Mouse (Mus musculus): Measurements from ENCODE around the gene Lilr4b.
A peak's percentile ranks its signal among the peaks of the same experiment; 100 is the strongest.
"Not testable (repeated sequence)": the region's sequence is repeated elsewhere in the genome, so short reads cannot be mapped to it uniquely, and the experiment has no call there.

Lilr4b gene

DNA sequence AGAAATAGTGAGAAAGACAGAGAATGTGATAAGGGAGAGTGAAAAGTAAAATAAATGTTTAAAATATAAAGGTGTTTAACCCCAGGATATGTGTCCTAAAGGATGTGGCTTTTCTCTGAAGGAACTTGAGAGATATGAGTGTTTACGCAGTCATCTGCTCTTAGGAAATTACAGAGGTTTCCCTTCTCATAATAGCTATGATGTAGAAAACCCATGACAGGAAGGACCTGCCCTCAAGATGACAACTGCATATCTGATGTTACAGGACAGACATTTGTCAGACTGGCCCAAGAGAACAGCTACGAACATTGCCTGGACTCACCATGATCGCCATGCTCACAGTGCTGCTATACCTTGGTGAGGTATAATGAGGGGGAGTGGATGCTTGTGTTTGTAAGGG, at the start of gene Lilr4b, which contains the start of gene Gm49339:
Gene Lilr4b, plus strand, starts transcription at position 236 of the 400 bp plus-strand sequence.
Gene Gm49339, plus strand, starts transcription at position 216 of the 400 bp plus-strand sequence.
- DNase-seq, result not testable (repeated sequence)

DNA sequence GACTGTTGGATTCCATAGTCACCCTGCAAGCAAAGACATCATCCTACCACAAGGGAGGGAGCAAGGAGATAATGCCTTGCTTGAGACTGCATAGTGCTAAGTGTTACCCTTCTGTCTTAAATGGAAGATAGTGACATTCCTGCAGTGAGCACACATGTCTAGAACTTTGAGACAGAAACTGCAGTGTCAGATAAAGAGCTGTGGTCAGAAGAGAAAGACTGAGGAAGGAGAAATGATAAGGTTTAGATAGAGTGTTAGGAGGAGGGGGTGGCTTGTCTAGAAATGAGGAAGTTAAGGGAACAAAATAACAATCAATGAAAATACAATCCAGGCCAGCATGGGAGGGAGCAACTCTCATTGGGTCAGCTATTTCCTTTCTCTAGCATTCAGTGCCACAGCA, 47.5 kb upstream of the Lilr4b start:
- no peak for DNase-seq

DNA sequence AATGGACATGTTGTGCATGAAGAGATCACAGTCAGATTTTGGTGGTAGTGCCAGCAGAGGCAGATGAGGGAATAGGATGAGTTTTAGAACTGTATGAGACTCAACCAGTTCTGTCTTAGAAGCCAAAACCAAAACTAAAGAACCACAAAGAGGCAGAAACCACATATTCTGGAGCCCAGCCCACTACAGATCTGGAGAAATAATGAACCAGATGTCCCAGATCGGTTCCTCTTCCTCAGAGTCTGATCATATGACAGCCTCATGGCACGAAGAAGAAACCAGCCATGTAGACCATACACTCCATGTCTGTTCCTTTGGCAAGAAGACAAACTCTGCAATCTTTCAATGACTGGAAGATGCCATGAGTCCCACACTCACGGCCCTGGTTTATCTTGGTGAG, 44.7 kb upstream of the Lilr4b start:
- no peak for DNase-seq

DNA sequence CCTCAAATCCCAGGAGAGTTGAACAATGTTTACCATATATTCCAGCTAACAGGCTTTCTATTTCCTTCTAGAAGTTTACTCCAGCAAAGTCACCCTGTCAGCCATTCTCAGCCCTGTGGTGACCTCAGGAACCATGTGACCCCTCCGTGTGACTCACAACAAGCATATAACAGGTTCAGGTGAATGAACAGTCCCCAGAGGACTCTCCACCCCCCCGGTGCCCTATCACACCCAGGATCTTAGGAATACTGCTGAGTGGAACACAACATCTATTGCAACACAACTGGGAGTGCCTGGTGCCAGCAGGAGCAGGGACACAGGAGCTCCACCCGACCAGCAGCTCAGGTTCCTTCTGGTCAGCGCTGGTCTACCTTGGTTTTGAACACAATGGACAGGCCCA, 28.8 kb upstream of the Lilr4b start:
- no peak for DNase-seq

DNA sequence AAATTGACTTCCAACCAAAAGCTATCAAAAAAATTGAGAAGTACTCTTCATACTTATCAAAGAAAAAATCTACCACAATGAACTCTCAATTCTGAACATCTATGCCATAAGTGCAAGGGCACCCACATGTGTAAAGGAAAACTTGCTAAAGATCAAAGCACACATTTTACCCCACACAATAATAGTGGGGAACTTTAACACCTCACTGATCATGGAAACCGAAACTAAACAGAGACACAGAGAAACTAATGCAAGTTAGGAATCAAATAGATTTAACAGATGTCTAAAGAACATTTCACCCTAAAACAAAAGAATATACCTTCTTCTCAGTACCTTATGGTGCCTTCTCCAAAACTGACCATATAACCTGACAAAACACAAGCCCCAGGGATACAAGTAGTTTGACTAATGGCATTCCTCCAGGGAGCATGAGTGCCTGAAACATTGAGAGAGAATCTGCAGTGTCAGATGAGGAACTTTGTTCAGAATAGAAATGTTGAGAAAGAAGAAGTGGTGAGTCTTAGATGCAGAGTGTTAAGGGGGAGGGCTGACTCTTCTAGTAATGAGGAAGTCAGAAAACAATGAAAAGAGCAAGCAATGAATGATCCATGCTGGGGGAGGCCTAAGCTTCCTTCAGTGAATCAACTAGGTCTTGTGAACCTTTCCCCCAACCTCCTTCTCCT, 26.7 kb upstream of the Lilr4b start:
- DNase-seq, result peak; percentile 49

DNA sequence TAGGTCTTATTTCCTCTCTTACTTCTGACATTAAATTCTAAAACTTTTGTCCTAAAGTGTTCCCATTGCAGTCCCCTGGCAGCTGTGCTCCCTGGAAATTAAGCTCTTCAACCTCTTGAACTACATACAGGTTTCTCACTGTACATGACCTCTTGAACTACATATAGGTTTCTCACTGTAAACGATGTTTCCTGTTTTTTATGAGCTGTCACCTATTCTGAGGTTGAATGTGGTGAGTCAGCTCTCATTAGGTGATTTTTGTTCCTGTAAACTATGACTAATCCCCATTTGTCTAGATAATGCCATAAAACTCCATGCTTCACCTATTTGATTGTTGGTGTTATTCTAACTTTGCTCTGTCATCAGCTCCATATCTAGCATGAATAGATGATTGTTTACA, 26.1 kb upstream of the Lilr4b start:
- no peak for DNase-seq

DNA sequence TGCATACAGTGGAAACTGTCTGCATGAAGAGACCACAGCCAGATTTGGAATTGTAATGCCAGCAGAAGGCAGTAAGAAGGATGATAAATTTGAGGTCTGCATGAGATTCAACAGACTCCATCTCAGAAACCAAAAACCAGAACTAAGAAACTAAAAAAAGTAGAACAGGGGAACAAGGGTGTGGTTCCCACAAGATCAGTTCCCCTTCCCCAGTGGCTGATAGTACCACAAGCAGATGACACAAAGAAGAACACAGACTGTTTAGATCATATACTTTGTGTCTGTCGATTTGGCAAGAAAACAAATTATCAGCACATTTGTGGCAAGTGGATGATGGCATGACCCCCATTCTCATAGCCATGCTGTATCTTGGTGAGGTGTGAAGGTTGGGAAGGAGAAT, 24.7 kb upstream of the Lilr4b start:
- peak; percentile 37 for DNase-seq

DNA sequence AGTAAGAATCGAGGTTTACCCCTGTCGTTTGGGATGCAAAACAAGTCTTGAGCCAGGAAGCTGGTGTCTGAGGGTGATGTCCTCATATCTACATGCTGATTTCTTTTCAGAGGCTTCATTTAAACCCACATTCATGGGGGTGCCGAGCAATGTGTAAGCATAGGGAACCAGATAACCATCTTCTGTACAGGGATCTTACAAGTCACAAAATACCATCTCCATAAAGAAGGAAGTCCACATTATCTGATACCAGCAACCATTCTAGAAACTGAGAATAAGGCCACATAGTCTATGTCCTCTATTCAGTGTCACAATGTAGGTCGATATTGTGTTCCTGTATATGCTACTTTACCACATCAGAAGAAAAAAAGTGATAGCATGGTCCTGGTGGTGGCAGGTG, 24.1 kb upstream of the Lilr4b start:
- no peak for DNase-seq

DNA sequence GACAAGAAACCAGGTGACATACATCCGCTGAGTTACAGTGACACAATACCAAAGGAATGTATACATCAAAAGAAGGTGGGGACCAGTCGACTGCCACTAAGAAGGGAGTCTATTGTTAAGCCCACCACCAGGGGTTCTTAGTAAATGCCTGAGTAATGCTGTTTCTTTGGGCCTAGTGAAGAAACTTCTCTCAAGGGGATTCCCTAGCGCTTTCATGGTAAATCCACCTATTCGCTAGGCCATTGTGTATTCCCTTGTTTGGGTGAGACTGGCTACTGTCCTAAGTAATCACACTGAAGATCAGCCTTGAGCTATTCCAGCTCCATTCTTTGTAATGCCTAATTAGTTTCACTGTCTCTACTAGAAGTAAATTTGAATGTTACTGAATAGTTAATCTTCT, 16.6 kb upstream of the Lilr4b start:
- DNase-seq, result not testable (repeated sequence)

DNA sequence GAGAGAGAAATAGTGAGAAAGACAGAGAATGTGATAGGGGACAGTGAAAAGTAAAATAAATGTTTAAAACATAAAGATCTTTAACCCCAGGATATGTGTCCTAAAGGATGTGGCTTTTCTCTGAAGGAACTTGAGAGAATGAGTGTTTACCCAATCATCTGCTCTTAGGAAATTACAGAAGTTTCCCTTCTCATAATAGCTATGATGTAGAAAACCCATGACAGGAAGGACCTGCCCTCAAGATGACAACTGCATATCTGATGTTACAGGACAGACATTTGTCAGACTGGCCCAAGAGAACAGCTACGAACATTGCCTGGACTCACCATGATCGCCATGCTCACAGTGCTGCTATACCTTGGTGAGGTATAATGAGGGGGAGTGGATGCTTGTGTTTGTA, 10.3 kb downstream of the Lilr4b start, which contains the start of gene Lilrb4a:
Gene Lilrb4a, plus strand, starts transcription at position 266 of the 400 bp plus-strand sequence.
- peak; percentile 4 for DNase-seq

DNA sequence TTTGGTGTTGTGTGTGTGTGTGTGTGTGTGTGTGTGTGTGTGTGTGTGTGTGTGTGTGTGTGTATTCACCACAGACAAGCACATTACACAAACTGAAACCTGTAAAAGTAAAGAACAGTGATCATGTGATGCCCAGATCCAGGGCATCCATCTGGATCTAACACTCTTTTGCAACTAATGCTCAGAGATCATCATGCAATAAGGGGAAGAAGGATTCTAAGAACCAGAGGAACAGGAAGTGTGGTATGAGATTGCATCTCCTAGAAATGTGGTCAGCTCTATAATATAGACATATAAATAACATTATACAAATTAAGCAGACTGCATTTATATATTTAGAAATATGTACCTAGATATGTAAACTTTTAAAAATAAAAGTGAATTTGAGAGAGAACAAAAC, 39.6 kb downstream of the Lilr4b start:
- peak; percentile 26 for DNase-seq

DNA sequence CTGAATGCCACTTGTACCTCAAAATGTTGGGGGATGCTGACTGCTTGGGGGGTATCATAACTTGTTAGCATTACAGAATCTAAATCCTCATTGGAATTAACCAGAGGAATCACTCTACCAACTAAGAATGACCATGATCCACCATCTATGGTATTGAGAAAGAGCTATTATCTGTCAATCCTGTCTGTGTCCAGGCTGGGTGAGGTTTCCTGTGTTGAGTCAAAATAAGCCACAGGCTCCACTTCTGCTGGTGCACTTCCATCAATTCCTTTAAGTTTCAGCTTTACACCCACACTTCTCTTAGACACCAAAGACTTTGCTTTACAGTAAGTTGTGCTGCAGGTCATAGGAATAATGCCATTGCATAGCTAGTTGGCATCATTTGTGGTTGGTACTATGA, 41.0 kb downstream of the Lilr4b start:
- peak; percentile 38 for DNase-seq

DNA sequence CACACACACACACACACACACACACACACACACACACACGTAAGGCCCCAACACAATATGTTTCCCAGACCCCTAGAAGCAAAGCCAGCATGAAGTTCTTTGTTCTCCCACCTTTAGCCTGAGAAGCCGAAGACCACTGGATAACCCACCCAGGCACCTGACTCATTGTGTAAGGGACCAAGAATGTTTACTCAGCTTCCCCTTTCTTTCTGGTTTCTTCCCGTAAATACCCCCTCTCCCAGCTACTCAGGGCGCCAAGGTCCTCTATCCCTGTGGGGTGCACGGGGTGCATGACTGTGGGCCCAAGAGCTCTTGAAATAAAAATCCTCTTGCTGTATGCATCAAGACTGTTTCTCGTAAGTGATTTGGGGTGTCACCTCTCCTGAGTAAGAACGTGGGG, 45.7 kb downstream of the Lilr4b start:
- DNase-seq, result no peak

DNA sequence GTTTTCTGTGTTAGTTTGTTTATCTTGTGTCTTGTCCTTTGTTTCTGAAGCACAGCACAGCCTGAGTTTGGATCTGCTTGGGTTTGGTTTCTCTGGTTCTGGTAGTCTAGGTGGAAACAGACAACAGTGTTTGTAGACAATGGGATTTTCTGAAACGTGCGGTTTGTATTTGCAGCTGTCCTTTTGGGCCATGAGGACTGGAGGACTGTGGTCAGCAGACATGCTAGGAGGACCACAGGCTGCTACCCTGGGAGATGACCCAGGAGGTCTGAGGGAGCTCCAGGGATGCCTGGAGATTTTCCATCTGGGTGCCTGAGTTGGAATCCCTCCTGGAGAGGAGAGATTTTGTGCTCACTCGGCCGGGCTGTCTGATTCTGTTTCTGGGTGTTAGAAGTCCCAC, 46.2 kb downstream of the Lilr4b start:
- DNase-seq, result no peak

DNA sequence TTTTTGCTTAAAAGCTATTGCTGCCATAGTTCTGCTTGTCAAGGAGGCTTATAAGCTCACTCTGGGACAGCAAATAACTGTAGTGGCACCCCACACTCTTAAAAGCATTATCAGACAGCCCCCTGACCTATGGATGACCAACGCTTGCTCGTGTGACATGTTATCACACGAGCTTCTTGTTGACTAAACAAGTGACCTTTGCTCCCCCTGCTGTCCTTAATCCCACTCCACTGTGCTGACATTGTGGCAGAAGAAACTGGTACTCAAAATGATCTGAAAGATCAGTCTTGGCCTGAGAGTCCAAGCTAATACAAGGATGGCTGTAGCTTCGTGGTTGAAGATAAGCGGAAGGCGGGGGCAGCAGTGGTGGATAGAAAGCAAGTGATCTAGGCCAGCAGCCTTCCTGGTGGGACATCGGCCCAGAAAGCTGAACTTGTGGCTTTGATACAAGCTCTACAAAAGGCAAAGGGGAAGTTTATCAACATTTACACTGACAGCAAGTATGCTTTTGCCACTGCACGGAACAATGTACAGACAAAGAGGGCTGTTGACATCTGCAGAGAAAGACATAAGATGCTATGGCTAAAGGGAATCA, 48.5 kb downstream of the Lilr4b start:
- peak; percentile 39 for DNase-seq

DNA sequence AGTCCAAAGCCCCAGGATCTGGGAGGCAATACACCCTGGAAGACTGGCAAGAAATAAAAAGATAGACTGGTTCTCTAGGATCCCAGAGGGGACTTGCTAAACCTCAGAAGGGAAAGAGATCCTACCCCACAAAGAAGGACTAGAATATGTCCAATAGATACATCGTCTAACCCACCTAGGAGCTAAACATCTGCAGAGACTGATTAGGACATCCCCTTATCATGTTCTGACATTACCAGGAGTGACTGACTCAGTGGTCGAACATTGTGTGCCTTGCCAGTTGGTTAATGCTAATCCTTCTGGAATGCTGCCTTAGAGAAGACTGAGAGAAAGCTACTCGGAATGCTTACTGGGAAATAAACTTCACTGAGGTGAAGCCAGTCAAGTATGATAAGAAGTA, 49.1 kb downstream of the Lilr4b start:
- no peak for DNase-seq

DNA sequence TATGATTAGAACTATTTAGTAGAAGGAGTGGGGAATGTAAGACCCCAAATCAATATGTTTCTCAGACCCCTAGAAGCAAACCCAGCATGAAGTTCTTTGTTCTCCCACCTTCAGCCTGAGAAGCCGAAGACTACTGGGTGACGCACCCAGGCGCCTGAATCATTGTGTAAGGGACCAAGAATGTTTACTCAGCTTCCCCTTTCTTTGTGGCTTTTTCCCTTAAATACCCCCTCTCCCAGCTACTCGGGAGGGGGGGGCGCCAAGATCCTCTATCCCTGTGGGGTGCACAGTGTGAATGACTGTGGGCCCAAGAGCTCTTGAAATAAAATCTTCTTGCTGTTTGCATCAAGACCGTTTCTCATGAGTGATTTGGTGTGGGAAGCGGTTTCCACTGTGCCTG, 50.4 kb downstream of the Lilr4b start:
- DNase-seq, result no peak

Measured in lung, postnatal 36 days (tissue).